Mouse (Mus musculus): ENCODE data around the gene Msn. TPM values are rescaled to one million over a fixed set of nuclear protein-coding genes. Genes with fewer than 3 reads are reported as not detected.

Msn gene
- polyA plus RNA-seq (2016; fragmentation: Nextera tagmentation; extraction: Ambion mirVana): 66.1 and 78.8 TPM in 2 replicates

GRCm38 (mm10) chrX:96095509-96096499, at the start of gene Msn:
TSS of gene Msn (plus strand) at chrX:96096042.
- peak within 1 kb of the TSS; percentile 57 for H3K9ac ChIP-seq (replicated peaks)
- H3K36me3 ChIP-seq: no peaks in the 10 kb centered on the region
- peak within 1 kb of the TSS; percentile 60 for H3K4me2 ChIP-seq
- H3K4me1 ChIP-seq (replicated peaks): no peaks in the 10 kb centered on the region
- peak within 1 kb of the TSS; percentile 52 for H3K4me3 ChIP-seq (replicated peaks)
- 16% methylated on average over 39 of the region's 44 CpGs for WGBS
- H3K27me3 ChIP-seq: 0 out of 2 replicates have a peak, but pooled peaks cover 24% of the 10 kb centered on the region
- H3K27ac ChIP-seq: peak within 1 kb of the TSS; percentile 41; the same call in 1 of the 2 replicates
- H3K9me3 ChIP-seq: no peaks in the 10 kb centered on the region
- peak; percentile 81 for ATAC-seq (ENCODE audit: insufficient number of reproducible peaks, insufficient read depth, low FRiP score, low TSS enrichment, low read depth)

GRCm38 (mm10) chrX:96052798-96053197, 43.0 kb upstream of the Msn start:
- Histone ChIP-seq H3K4me2 (no peak overlapping the region), H3K27ac (no peak overlapping the region), H3K27me3 (no peaks in the 10 kb centered on the region), H3K36me3 (no peaks in the 10 kb centered on the region), H3K4me1 (replicated peaks) (no peaks in the 10 kb centered on the region), H3K9me3 (no peaks in the 10 kb centered on the region), H3K4me3 (replicated peaks) (no peak overlapping the region), H3K9ac (replicated peaks) (no peak overlapping the region)
- 62% methylated on average over 1 of the region's 1 CpGs for WGBS
- ATAC-seq (ENCODE audit: insufficient number of reproducible peaks, insufficient read depth, low FRiP score, low TSS enrichment, low read depth): no peak

- Histone ChIP-seq H3K27me3 (no peaks in the 10 kb centered on the region), H3K9ac (replicated peaks) (no peak overlapping the region), H3K4me2 (no peak overlapping the region), H3K9me3 (no peaks in the 10 kb centered on the region), H3K36me3 (no peaks in the 10 kb centered on the region), H3K27ac (no peak overlapping the region), H3K4me1 (replicated peaks) (no peaks in the 10 kb centered on the region), H3K4me3 (replicated peaks) (no peak overlapping the region)
- no peak for ATAC-seq (ENCODE audit: insufficient number of reproducible peaks, insufficient read depth, low FRiP score, low TSS enrichment, low read depth)
Observed at GRCm38 (mm10) chrX:96077747-96078146, 18.1 kb upstream of the Msn start.

- 64% methylated on average over 2 of the region's 2 CpGs for WGBS
- no peak for ATAC-seq (ENCODE audit: insufficient number of reproducible peaks, insufficient read depth, low FRiP score, low TSS enrichment, low read depth)
- Histone ChIP-seq H3K4me1 (replicated peaks) (no peaks in the 10 kb centered on the region), H3K27me3 (peaks cover 9% of the 10 kb centered on the region; the same call in 1 of the 2 replicates), H3K36me3 (no peaks in the 10 kb centered on the region), H3K9ac (replicated peaks) (no peak overlapping the region), H3K4me2 (no peak overlapping the region), H3K9me3 (no peaks in the 10 kb centered on the region), H3K4me3 (replicated peaks) (no peak overlapping the region), H3K27ac (no peak overlapping the region)
Observed at GRCm38 (mm10) chrX:96086259-96086658, 9.6 kb upstream of the Msn start.

GRCm38 (mm10) chrX:96096513-96097210, 820 bp downstream of the Msn start:
- Histone ChIP-seq H3K36me3 (no peaks in the 10 kb centered on the region), H3K4me3 (replicated peaks) (peak overlapping the region; percentile 52), H3K27me3 (0 out of 2 replicates have a peak, but pooled peaks cover 24% of the 10 kb centered on the region), H3K4me1 (replicated peaks) (no peaks in the 10 kb centered on the region), H3K4me2 (peak overlapping the region; percentile 60), H3K9ac (replicated peaks) (peak overlapping the region; percentile 57), H3K9me3 (no peaks in the 10 kb centered on the region), H3K27ac (no peak overlapping the region)
- 0 out of 2 replicates have a peak, but pooled peaks have one; percentile 6 for ATAC-seq (ENCODE audit: insufficient number of reproducible peaks, insufficient read depth, low FRiP score, low TSS enrichment, low read depth)
- WGBS: 23% methylated on average over 15 of the region's 15 CpGs

- Histone ChIP-seq H3K27ac (no peak overlapping the region), H3K27me3 (0 out of 2 replicates have a peak, but pooled peaks cover 24% of the 10 kb centered on the region), H3K4me3 (replicated peaks) (peak overlapping the region; percentile 52), H3K9me3 (no peaks in the 10 kb centered on the region), H3K4me2 (peak overlapping the region; percentile 60), H3K9ac (replicated peaks) (no peak overlapping the region), H3K36me3 (no peaks in the 10 kb centered on the region), H3K4me1 (replicated peaks) (no peaks in the 10 kb centered on the region)
- WGBS: 34% methylated on average over 5 of the region's 5 CpGs
- no peak for ATAC-seq (ENCODE audit: insufficient number of reproducible peaks, insufficient read depth, low FRiP score, low TSS enrichment, low read depth)
Observed at GRCm38 (mm10) chrX:96097491-96097970, 1.7 kb downstream of the Msn start.

GRCm38 (mm10) chrX:96099003-96099402, 3.2 kb downstream of the Msn start:
- H3K4me1 ChIP-seq (replicated peaks): no peaks in the 10 kb centered on the region
- H3K4me3 ChIP-seq (replicated peaks): no peak overlapping the region
- H3K9ac ChIP-seq (replicated peaks): no peak overlapping the region
- 0 out of 2 replicates have a peak, but pooled peaks cover 20% of the 10 kb centered on the region for H3K27me3 ChIP-seq
- WGBS: 80% methylated on average over 2 of the region's 2 CpGs
- no peak for ATAC-seq (ENCODE audit: insufficient number of reproducible peaks, insufficient read depth, low FRiP score, low TSS enrichment, low read depth)
- no peaks in the 10 kb centered on the region for H3K9me3 ChIP-seq
- no peak overlapping the region for H3K27ac ChIP-seq
- no peaks in the 10 kb centered on the region for H3K36me3 ChIP-seq
- no peak overlapping the region for H3K4me2 ChIP-seq

- WGBS: 41% methylated on average over 3 of the region's 3 CpGs
- no peak overlapping the region for H3K27ac ChIP-seq
- H3K4me2 ChIP-seq: no peak overlapping the region
- no peak overlapping the region for H3K9ac ChIP-seq (replicated peaks)
- no peaks in the 10 kb centered on the region for H3K36me3 ChIP-seq
- ATAC-seq (ENCODE audit: insufficient number of reproducible peaks, insufficient read depth, low FRiP score, low TSS enrichment, low read depth): no peak
- H3K4me3 ChIP-seq (replicated peaks): no peak overlapping the region
- H3K4me1 ChIP-seq (replicated peaks): no peaks in the 10 kb centered on the region
- no peaks in the 10 kb centered on the region for H3K27me3 ChIP-seq
- H3K9me3 ChIP-seq: no peaks in the 10 kb centered on the region
Observed at GRCm38 (mm10) chrX:96107427-96108291, 11.8 kb downstream of the Msn start.

GRCm38 (mm10) chrX:96113106-96113634, 17.3 kb downstream of the Msn start:
- Histone ChIP-seq H3K9ac (replicated peaks) (no peak overlapping the region), H3K4me3 (replicated peaks) (no peak overlapping the region), H3K4me2 (no peak overlapping the region), H3K36me3 (no peaks in the 10 kb centered on the region), H3K4me1 (replicated peaks) (no peaks in the 10 kb centered on the region), H3K9me3 (no peaks in the 10 kb centered on the region), H3K27ac (no peak overlapping the region), H3K27me3 (no peaks in the 10 kb centered on the region)
- ATAC-seq (ENCODE audit: insufficient number of reproducible peaks, insufficient read depth, low FRiP score, low TSS enrichment, low read depth): no peak

GRCm38 (mm10) chrX:96115501-96115900, 19.7 kb downstream of the Msn start:
- H3K4me3 ChIP-seq (replicated peaks): no peak overlapping the region
- H3K9me3 ChIP-seq: no peaks in the 10 kb centered on the region
- no peak overlapping the region for H3K9ac ChIP-seq (replicated peaks)
- no peaks in the 10 kb centered on the region for H3K27me3 ChIP-seq
- no peaks in the 10 kb centered on the region for H3K36me3 ChIP-seq
- no peak overlapping the region for H3K4me2 ChIP-seq
- no peak overlapping the region for H3K27ac ChIP-seq
- no peaks in the 10 kb centered on the region for H3K4me1 ChIP-seq (replicated peaks)
- ATAC-seq (ENCODE audit: insufficient number of reproducible peaks, insufficient read depth, low FRiP score, low TSS enrichment, low read depth): no peak
